Mouse (Mus musculus) brain, embryonic 14.5 days (tissue): Measurements from ENCODE around the gene Dixdc1.

Source experiments
- CTCF ChIP-seq: fragments of 200-500 bp; IDR thresholded peaks from 2 replicates; pipeline ENCODE4 v1.5.1; 2012; ENCODE audit warnings: inconsistent platforms, mild to moderate bottlenecking, moderate library complexity, borderline replicate concordance; ENCODE audit not compliant: insufficient read depth, insufficient read length; ENCODE audit errors: extremely low read depth
- POLR2A ChIP-seq: fragments of 200-500 bp; IDR thresholded peaks from 2 replicates; pipeline ENCODE4 v1.6.1; 2012; ENCODE audit warnings: mild to moderate bottlenecking, inconsistent platforms, borderline replicate concordance; ENCODE audit not compliant: poor library complexity, insufficient read depth, insufficient read length, severe bottlenecking; ENCODE audit errors: extremely low read depth

GRCm38 (mm10) chr9:50774991-50775612, 35.8 kb upstream of the Dixdc1 start, which contains the start of the genes Alg9 and 1110032A03Rik:
- TF ChIP-seq POLR2A: 0 out of 2 replicates have a peak, but pooled peaks have one; percentile 28
- no peak for TF ChIP-seq CTCF
